Mouse (Mus musculus) gastrocnemius, adult 2 months (tissue): Measurements from ENCODE around the gene Tspan18. TPM values are rescaled to one million over a fixed set of nuclear protein-coding genes. Genes with fewer than 3 reads are reported as not detected.

Source experiments
- DNase-seq: peaks from one replicate; pipeline ENCODE4 v3.0.0; 2022
- H3K27ac ChIP-seq: fragments of 200-600 bp; 2 replicates; pipeline ENCODE4 v1.8.1; 2022; ENCODE audit warnings: mild to moderate bottlenecking
- H3K4me3 ChIP-seq: fragments of 200-600 bp; 2 replicates; pipeline ENCODE4 v1.8.1; 2022; ENCODE audit warnings: mild to moderate bottlenecking, moderate library complexity
- CTCF ChIP-seq: fragments of 200-600 bp; IDR thresholded peaks from 2 replicates; pipeline ENCODE4 v1.8.1; 2022; ENCODE audit warnings: antibody characterized with exemption, mild to moderate bottlenecking, moderate library complexity
- intact Hi-C: fragments of 180-260 bp; cut with DNase I; formaldehyde crosslinking; loops from one replicate; pipeline ENCODE4 v1.15.1; 2025
- total RNA-seq, 2 experiments: library from RNA; stranded (reverse); gene quantifications; 2 replicates each; pipeline ENCODE4 v1.2.3; 2021

Tspan18 gene
- total RNA-seq, 2 experiments from 2014 or later: 1.5 to 2.4 TPM

DNA sequence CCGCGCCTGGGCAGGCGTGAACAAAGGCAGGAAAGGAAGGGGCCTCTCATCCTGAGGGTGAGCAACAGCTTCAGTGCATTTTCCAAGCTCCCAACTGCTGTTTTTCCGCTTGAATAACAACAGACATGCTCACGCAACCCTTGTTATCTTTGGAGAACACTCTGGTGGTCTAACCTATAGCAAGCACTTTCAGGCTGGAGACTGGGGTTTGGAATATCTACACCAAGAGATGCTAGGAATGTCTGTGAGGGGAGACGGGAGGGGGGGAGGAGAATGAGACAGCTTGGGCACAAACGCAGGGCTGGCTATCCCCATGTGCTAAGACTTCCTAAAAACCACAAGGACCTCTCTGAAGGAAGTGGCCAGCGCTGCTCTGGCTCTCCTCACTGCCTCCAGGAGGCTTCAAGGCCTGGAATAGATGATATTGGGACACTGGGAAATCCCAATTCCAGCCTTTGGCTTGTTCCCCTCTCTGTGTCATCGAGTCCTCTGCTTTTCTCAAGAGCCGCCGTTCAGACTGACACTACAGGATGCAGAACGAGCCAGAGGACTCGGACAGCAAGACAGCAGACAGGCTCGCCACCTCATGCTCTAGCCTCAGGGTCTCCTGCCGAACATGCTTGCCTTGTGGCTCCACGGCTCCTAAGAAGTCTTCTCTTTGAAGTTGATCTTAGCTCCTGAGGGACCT, 30.6 kb downstream of the Tspan18 start:
- intact Hi-C loops: no loop called here
- Histone ChIP-seq H3K4me3 (no peak overlapping the region), H3K27ac (peak overlapping the region; percentile 67)
- DNase-seq: no peak
- no peak for TF ChIP-seq CTCF

GRCm38 (mm10) chr2:93303260-93303584, 31.1 kb downstream of the Tspan18 start:
- intact Hi-C loops: no loop called here
- no peak for DNase-seq
- no peak for TF ChIP-seq CTCF
- Histone ChIP-seq H3K4me3 (no peak overlapping the region), H3K27ac (peak overlapping the region; percentile 20; the same call in 1 of the 2 replicates)

GRCm38 (mm10) chr2:93297656-93298055, 36.6 kb downstream of the Tspan18 start:
- intact Hi-C loops: no loop called here
- TF ChIP-seq CTCF: no peak
- Histone ChIP-seq H3K27ac (no peak overlapping the region), H3K4me3 (no peak overlapping the region)
- DNase-seq: peak; percentile 54

DNA sequence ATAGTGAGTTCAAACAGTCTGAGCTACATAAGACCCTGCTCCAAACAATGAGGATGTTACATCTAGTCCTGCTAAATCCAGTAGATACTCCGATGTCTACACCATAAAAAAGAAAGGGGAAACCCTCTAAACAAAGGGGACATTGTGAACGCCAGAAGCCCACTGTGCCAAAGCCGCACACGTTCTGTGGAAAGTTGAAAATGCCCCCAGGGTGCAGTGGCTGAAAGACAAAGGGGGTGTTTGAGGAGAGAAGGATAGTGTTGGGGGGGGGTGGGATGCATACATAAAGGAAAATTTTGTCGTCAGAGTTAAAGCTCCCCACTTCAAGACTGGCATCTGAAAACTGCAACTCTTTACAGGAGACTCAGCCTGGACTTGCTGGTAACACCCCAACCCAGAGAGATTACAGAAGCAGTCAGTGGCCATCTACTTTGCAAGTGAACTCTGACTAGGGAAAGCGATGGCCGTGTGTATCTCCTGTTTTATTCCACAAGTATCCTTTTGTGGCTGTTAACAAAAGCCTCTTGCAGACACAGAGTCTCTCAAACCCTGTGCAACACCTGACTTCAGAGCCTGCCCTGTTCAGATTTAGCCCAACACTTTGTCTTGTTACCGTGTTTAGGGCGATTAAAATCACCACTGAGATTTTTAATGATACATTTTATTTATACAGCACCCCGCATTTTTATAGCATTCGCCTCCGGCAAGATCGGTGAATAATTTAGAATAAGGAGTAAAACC, 42.9 kb downstream of the Tspan18 start:
- intact Hi-C loops: no loop called here
- no peak overlapping the region for H3K4me3 ChIP-seq
- no peak for DNase-seq
- no peak for TF ChIP-seq CTCF
- H3K27ac ChIP-seq: no peak overlapping the region

DNA sequence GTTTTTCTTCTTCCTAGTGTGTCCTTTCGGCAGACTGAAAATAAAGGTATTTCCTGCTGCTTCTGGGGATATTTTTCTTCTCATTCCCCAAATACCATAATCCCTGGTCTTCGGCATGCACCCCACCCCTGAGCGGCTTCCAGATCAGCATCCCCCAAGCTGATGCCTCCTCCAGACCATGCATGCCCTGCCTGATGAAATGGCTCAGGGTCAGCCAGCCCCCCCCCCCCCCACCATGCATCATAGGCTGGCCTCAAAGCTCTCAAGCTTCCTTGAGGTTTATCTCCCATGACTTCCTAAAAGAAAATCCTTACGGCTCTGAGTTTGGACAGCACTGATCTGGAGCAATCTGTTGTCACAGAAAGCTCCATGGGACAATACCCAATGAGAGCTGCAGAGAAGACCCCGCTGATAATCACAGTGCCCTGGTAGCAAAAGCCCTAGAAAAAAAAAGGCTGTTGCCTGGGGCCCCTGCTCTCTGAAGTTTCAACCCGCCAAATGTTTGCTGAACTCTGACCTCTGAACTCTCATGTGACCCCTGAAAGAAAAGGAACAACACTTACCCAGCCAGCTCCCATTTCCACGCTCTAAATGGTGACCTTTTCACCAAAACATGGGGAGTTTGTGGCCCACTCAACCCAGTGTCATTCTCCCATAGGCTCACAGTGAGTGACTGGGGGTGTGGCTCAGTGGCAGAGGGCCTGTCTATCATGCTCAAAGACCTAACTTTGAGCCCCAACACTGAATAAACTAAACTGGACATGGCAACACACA, 43.8 kb downstream of the Tspan18 start:
- TF ChIP-seq CTCF: no peak
- H3K27ac ChIP-seq: no peak overlapping the region
- no peak overlapping the region for H3K4me3 ChIP-seq
- no peak for DNase-seq
- intact Hi-C loops: no loop called here

- no peak for DNase-seq
- Histone ChIP-seq H3K27ac (no peak overlapping the region), H3K4me3 (no peak overlapping the region)
- TF ChIP-seq CTCF: no peak
- intact Hi-C loops: no loop called here
These were observed 45.1 kb downstream of the Tspan18 start for GRCm38 (mm10) chr2:93289161-93289560.

DNA sequence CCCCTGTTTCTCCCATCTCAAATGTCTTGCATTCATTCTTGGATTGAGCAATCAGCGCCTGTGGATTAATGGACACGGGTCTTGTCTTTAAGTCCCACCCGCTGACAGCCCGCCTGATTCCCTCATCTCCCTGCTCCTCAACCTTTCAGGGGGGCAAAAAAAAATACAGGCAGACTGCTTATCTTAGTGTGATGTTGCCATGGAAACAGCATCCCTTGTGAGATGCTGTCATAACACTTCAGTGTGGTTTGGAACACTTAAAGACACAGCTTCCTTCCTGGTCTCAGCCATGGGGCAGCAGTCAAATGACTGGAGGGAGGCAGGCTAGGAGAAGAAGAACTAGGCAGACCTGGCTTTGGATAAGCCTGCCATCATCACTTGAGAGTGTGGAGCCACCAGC, 47.0 kb downstream of the Tspan18 start:
- no peak overlapping the region for H3K4me3 ChIP-seq
- no peak overlapping the region for H3K27ac ChIP-seq
- TF ChIP-seq CTCF: no peak
- DNase-seq: no peak
- intact Hi-C loops: no loop called here

DNA sequence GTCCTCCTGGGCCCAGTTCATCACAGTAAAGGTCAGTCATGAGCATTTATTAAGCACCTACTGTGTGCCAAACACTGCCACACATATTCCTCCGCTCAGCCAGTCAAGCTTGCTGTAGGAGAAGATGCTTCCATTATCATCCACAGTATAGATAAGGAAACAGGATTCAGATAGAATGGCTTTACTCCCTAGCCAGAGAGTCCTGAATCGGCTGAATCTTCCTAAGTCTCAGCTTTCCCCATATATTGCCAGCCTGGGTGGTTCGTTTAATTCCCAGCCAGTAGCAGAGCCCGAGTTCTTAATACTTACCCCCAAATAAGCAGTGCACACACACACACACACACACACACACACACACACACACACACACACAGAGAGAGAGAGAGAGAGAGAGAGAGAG, 47.6 kb downstream of the Tspan18 start:
- DNase-seq: no peak
- Histone ChIP-seq H3K4me3 (no peak overlapping the region), H3K27ac (no peak overlapping the region)
- TF ChIP-seq CTCF: no peak
- intact Hi-C loops: no loop called here

DNA sequence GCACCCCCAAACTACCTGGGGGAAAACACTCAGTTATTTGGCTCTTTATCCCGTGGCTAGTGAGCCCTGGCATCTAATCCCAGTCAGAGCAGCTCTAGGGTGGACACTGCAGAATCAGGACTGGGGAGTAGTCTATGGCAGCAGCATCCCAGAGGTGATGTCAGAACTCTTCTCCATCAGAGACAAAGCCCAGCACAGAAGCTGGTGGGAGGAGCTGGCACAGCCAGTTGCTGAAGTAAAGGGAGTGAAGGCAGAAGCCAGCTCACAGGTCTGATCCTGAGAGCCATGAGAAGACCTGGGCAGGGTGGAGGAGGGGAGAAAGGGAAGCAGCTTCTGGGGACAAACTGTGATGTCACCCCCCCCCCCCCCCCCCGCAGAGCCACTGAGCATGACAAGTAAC, 48.0 kb downstream of the Tspan18 start:
- H3K4me3 ChIP-seq: no peak overlapping the region
- intact Hi-C loops: no loop called here
- H3K27ac ChIP-seq: no peak overlapping the region
- no peak for TF ChIP-seq CTCF
- DNase-seq: no peak

GRCm38 (mm10) chr2:93285842-93286241, 48.5 kb downstream of the Tspan18 start:
- no peak overlapping the region for H3K27ac ChIP-seq
- intact Hi-C loops: no loop called here

GRCm38 (mm10) chr2:93284625-93285024, 49.7 kb downstream of the Tspan18 start:
- no peak for DNase-seq
- Histone ChIP-seq H3K4me3 (no peak overlapping the region), H3K27ac (no peak overlapping the region)
- TF ChIP-seq CTCF: no peak
- intact Hi-C loops: no loop called here

More at GRCm38 (mm10) chr2:93285842-93286241, 48.5 kb downstream of the Tspan18 start:
- no peak overlapping the region for H3K4me3 ChIP-seq
- no peak for TF ChIP-seq CTCF
- DNase-seq: no peak

- intact Hi-C loops: no loop called here
- Histone ChIP-seq H3K27ac (no peak overlapping the region), H3K4me3 (no peak overlapping the region)
- TF ChIP-seq CTCF: no peak
- no peak for DNase-seq
These were observed 50.6 kb downstream of the Tspan18 start for GRCm38 (mm10) chr2:93283481-93284293.
